30 mouse cellular contexts compared by ENCODE assay signal in genomic region chr1:25877526-25877925, GRCm38 (mm10). TPM values are rescaled to one million over a fixed set of nuclear protein-coding genes. Genes with fewer than 3 reads are reported as not detected.
DNase-seq lines count a peak whose midpoint lies in the region; TF ChIP-seq lines count a peak whose summit lies in the region.
"Had no signal": no experiment of that assay in that cellular context is flagged by ENCODE, and none has a peak within 500 bp of the region (broad histone marks: within the 10 kb centered on the region; RNA-seq: fewer than 3 reads in every experiment).

No protein-coding gene starts in this region.

- H3K27ac ChIP-seq in left cerebral cortex, adult 2 months = no peak overlapping the region
- H3K27ac ChIP-seq: embryonic facial prominence, embryonic 13.5 days; forebrain, embryonic 10.5 days; forebrain, embryonic 15.5 days; hindbrain, embryonic 13.5 days; limb, embryonic 12.5 days; liver, embryonic 12.5 days; midbrain, embryonic 12.5 days; neural tube, embryonic 13.5 days; stomach, embryonic 15.5 days had no signal

- intact Hi-C loops in left cerebral cortex, postnatal 36 days (cut with DNase I) = no loop called here
- intact Hi-C loops in left cerebral cortex, adult 2 months (cut with DNase I) = no loop called here

- no peak for TF ChIP-seq CTCF in left cerebral cortex, adult 2 months (IDR thresholded peaks at IDR 0.05)

- no peak overlapping the region for H3K4me3 ChIP-seq in left cerebral cortex, adult 2 months
- H3K4me3 ChIP-seq: embryonic facial prominence, embryonic 13.5 days; forebrain, embryonic 10.5 days; forebrain, embryonic 15.5 days; hindbrain, embryonic 13.5 days; limb, embryonic 12.5 days; liver, embryonic 12.5 days; megakaryocyte, embryonic 14.5 days; midbrain, embryonic 12.5 days; neural tube, embryonic 13.5 days; stomach, embryonic 15.5 days had no signal

- DNase-seq in left cerebral cortex, postnatal 36 days (ENCODE audit: low spot score in 2 of 2) = peak; percentile 6 to 13
- no peak for DNase-seq in left cerebral cortex, adult 2 months (ENCODE audit: extremely low spot score in 1 of 2, low spot score in 2 of 2)
- peak; percentile 47 for DNase-seq in brain, adult 2 months (ENCODE audit: low read depth, low spot score)
- DNase-seq in frontal cortex, postnatal 36 days (ENCODE audit: low spot score in 2 of 2) = peak; percentile 7 to 36
- DNase-seq in right cerebral cortex, postnatal 4 days = peak; percentile 60
- DNase-seq in embryo, embryonic 10 days (ENCODE audit: low spot score) = no peak
- no peak for DNase-seq in adrenal gland, postnatal 4 days (ENCODE audit: low spot score in 2 of 2)
- DNase-seq: adrenal gland, adult 8-10 months; cerebellum, adult 11 months; cerebellum, adult 9-10 months; cerebellum, postnatal 36 days; embryo, embryonic 11 days; gastrocnemius, postnatal 25 days; heart, adult 11 months; heart, postnatal 36 days; kidney, adult 11 months; kidney, postnatal 14 days; lung, adult 18-20 months; lung, postnatal 4 days; thymus, postnatal 14 days had no signal

RNA-seq across cellular contexts. Expression of gene Adgrb3, which starts 48.0 kb away (rescaled TPM):
- total RNA-seq in left cerebral cortex, postnatal 36 days (2021) = 100 to 1,000 TPM; 102 to 114 TPM
- 100 to 1,000 TPM; 100 to 103 TPM for total RNA-seq in left cerebral cortex, adult 2 months (2021)
- 1 to 10 TPM; 8.2 to 8.9 TPM for total RNA-seq in adrenal gland, postnatal 4 days (2021)
- total RNA-seq: heart, postnatal 36 days had no signal

Comparison
In these comparisons a context has a peak if more than half of its experiments do, and no peak if none do; other contexts are left out.
1. DNase-seq: peak in left cerebral cortex, postnatal 36 days (2 of 2), brain, adult 2 months (single experiment), frontal cortex, postnatal 36 days (2 of 2) and right cerebral cortex, postnatal 4 days (single experiment); none in left cerebral cortex, adult 2 months (0 of 2), embryo, embryonic 10 days (single experiment) and adrenal gland, postnatal 4 days (0 of 2).
2. RNA of gene Adgrb3, which starts 48.0 kb away (total RNA-seq): 102 to 114 TPM in left cerebral cortex, postnatal 36 days and 100 to 103 TPM in left cerebral cortex, adult 2 months; 8.2 to 8.9 TPM in adrenal gland, postnatal 4 days; every median in the first group is over 10 times any median in the second.